Mouse (Mus musculus) myocyte (in vitro differentiated cells): Measurements from ENCODE around the gene Kat8.

ENCODE experiments used
- CEBPB ChIP-seq: IDR thresholded peaks from 2 replicates; pipeline ENCODE4 v1.6.1; 2011; ENCODE audit warnings: mild to moderate bottlenecking, moderate library complexity; ENCODE audit not compliant: poor library complexity, insufficient read depth, severe bottlenecking
- MAX ChIP-seq: IDR thresholded peaks from one replicate; pipeline ENCODE4 v1.6.1; 2011; ENCODE audit warnings: low read depth, mild to moderate bottlenecking, control low read depth
- MYOD1 ChIP-seq, 3 experiments: IDR thresholded peaks; one replicate each; pipeline ENCODE4 v1.6.1; 2011; ENCODE audit warnings: control low read depth in 2 of 3, low read depth in 2 of 3, mild to moderate bottlenecking in 2 of 3, moderate library complexity in 1 of 3; ENCODE audit not compliant: insufficient read length in 2 of 3, control insufficient read depth in 1 of 3
- POLR2A ChIP-seq: IDR thresholded peaks from one replicate; pipeline ENCODE4 v1.6.1; 2011; ENCODE audit warnings: low read depth, mild to moderate bottlenecking, control low read depth, moderate library complexity; ENCODE audit not compliant: insufficient read length
- SRF ChIP-seq: IDR thresholded peaks from one replicate; pipeline ENCODE4 v1.6.1; 2011; ENCODE audit warnings: low read depth; ENCODE audit not compliant: control insufficient read depth, insufficient read length
- TCF3 ChIP-seq: IDR thresholded peaks from one replicate; pipeline ENCODE4 v1.6.1; 2011; ENCODE audit warnings: low read depth, control low read depth; ENCODE audit not compliant: insufficient read length
- USF1 ChIP-seq: IDR thresholded peaks from one replicate; pipeline ENCODE4 v1.6.1; 2011; ENCODE audit warnings: low read depth, mild to moderate bottlenecking, control low read depth, moderate library complexity

GRCm38 (mm10) chr7:127879301-127879700, 33.0 kb upstream of the Kat8 start:
- TF ChIP-seq MYOD1 (IDR thresholded peaks at IDR 0.05; ENCODE audit: control insufficient read depth in 1 of 3, insufficient read length in 2 of 3, low read depth in 2 of 3) (no peak), POLR2A (no peak), CEBPB (no peak), MAX (no peak), USF1 (no peak), TCF3 (no peak), SRF (no peak)
